Mouse (Mus musculus) embryonic facial prominence, embryonic 13.5 days (tissue): ENCODE data around the gene Erp29. TPM values are rescaled to one million over a fixed set of nuclear protein-coding genes. Genes with fewer than 3 reads are reported as not detected.

Experiments
- ATAC-seq: fragments of 200-750 bp; cut with Nextera tagmentation; 2 replicates; pipeline ENCODE4 v1.8.0; 2017; ENCODE audit warnings: low read depth; ENCODE audit not compliant: insufficient number of reproducible peaks, insufficient read depth, low FRiP score, low TSS enrichment
- H3K27ac ChIP-seq: fragments of 300-500 bp; sonication (generic); 2 replicates; pipeline ENCODE4 v1.5.1; 2015; ENCODE audit warnings: moderate library complexity, mild to moderate bottlenecking, inconsistent platforms
- H3K27me3 ChIP-seq: fragments of 300-500 bp; sonication (generic); 2 replicates; pipeline ENCODE4 v1.6.1; 2015; ENCODE audit warnings: mild to moderate bottlenecking, inconsistent platforms
- H3K36me3 ChIP-seq: fragments of 300-500 bp; sonication (generic); 2 replicates; pipeline ENCODE4 v1.6.1; 2015; ENCODE audit warnings: mild to moderate bottlenecking, inconsistent platforms
- H3K4me1 ChIP-seq: fragments of 300-500 bp; sonication (generic); 2 replicates; pipeline ENCODE4 v1.6.1; 2015; ENCODE audit warnings: inconsistent platforms
- H3K4me2 ChIP-seq: fragments of 300-500 bp; sonication (generic); 2 replicates; pipeline ENCODE4 v1.6.1; 2015; ENCODE audit warnings: moderate library complexity, mild to moderate bottlenecking, inconsistent platforms
- H3K4me3 ChIP-seq: fragments of 300-500 bp; sonication (generic); 2 replicates; pipeline ENCODE4 v1.5.1; 2015; ENCODE audit warnings: mild to moderate bottlenecking, inconsistent platforms
- H3K9ac ChIP-seq: fragments of 300-500 bp; sonication (generic); 2 replicates; pipeline ENCODE4 v1.6.1; 2015; ENCODE audit warnings: mild to moderate bottlenecking, inconsistent platforms
- H3K9me3 ChIP-seq: fragments of 300-500 bp; sonication (generic); 2 replicates; pipeline ENCODE4 v1.6.1; 2016; ENCODE audit warnings: inconsistent platforms
- WGBS: fragments of 180-500 bp; shearing (Covaris S2); methylation state at CpG from one replicate; pipeline ENCODE4 v1.1.7; 2015; ENCODE audit warnings: mixed read lengths; 5-methylcytosine and 5-hydroxymethylcytosine counted together
- polyA plus RNA-seq: library from polyadenylated mRNA; unstranded; fragments of >200 nt; fragmentation: Nextera tagmentation; extraction: Ambion mirVana; gene quantifications from 2 replicates; pipeline ENCODE4 v1.2.1, GENCODE M21; 2015

Gene Erp29
- polyA plus RNA-seq, 1 experiment from 2014 or later = 160 TPM

- no peaks in the 10 kb centered on the region for H3K9me3 ChIP-seq
- H3K27ac ChIP-seq = no peak overlapping the region
- no peak overlapping the region for H3K4me3 ChIP-seq
- no peaks in the 10 kb centered on the region; the same call in 1 of the 2 replicates for H3K4me1 ChIP-seq
- no peak for ATAC-seq
- 94% methylated on average over 5 of the region's 5 CpGs for WGBS
- H3K4me2 ChIP-seq = no peak overlapping the region
- no peak overlapping the region for H3K9ac ChIP-seq
- H3K36me3 ChIP-seq = peaks cover 85% of the 10 kb centered on the region
- no peaks in the 10 kb centered on the region for H3K27me3 ChIP-seq
Observed at GRCm38 (mm10) chr5:121444870-121445269, 7.4 kb downstream of the Erp29 start.

- no peak for ATAC-seq
- Histone ChIP-seq H3K27me3 (no peaks in the 10 kb centered on the region), H3K27ac (no peak overlapping the region), H3K9me3 (no peaks in the 10 kb centered on the region), H3K36me3 (peaks cover 87% of the 10 kb centered on the region), H3K4me1 (no peaks in the 10 kb centered on the region), H3K4me3 (no peak overlapping the region), H3K4me2 (no peak overlapping the region), H3K9ac (no peak overlapping the region)
- WGBS = 92% methylated on average over 3 of the region's 3 CpGs
Observed at GRCm38 (mm10) chr5:121443548-121443947, 8.8 kb downstream of the Erp29 start.

GRCm38 (mm10) chr5:121438756-121439155 is 13.6 kb downstream of the Erp29 start:
- Histone ChIP-seq H3K27ac (no peak overlapping the region), H3K9ac (no peak overlapping the region), H3K27me3 (no peaks in the 10 kb centered on the region), H3K4me1 (no peaks in the 10 kb centered on the region), H3K4me2 (no peak overlapping the region), H3K9me3 (no peaks in the 10 kb centered on the region), H3K4me3 (no peak overlapping the region), H3K36me3 (peaks cover 85% of the 10 kb centered on the region)
- 80% methylated on average over 11 of the region's 11 CpGs for WGBS
- ATAC-seq = no peak

GRCm38 (mm10) chr5:121438131-121438530 is 14.2 kb downstream of the Erp29 start:
- Histone ChIP-seq H3K36me3 (peaks cover 85% of the 10 kb centered on the region), H3K4me2 (no peak overlapping the region), H3K9ac (no peak overlapping the region), H3K27ac (no peak overlapping the region), H3K27me3 (no peaks in the 10 kb centered on the region), H3K9me3 (no peaks in the 10 kb centered on the region), H3K4me1 (no peaks in the 10 kb centered on the region), H3K4me3 (no peak overlapping the region)
- WGBS = 85% methylated on average over 5 of the region's 5 CpGs
- ATAC-seq = no peak

- Histone ChIP-seq H3K36me3 (peaks cover 98% of the 10 kb centered on the region), H3K4me3 (no peak overlapping the region), H3K9ac (no peak overlapping the region), H3K4me1 (no peaks in the 10 kb centered on the region), H3K4me2 (no peak overlapping the region), H3K9me3 (no peaks in the 10 kb centered on the region), H3K27me3 (no peaks in the 10 kb centered on the region), H3K27ac (no peak overlapping the region)
- ATAC-seq = no peak
- 84% methylated on average over 3 of the region's 3 CpGs for WGBS
Observed at GRCm38 (mm10) chr5:121428954-121429353, 23.4 kb downstream of the Erp29 start.

GRCm38 (mm10) chr5:121423297-121423696 is 29.0 kb downstream of the Erp29 start:
- no peak for ATAC-seq
- no peak overlapping the region for H3K9ac ChIP-seq
- no peaks in the 10 kb centered on the region for H3K9me3 ChIP-seq
- no peaks in the 10 kb centered on the region for H3K27me3 ChIP-seq
- 65% methylated on average over 10 of the region's 10 CpGs for WGBS
- no peak overlapping the region for H3K4me3 ChIP-seq
- no peaks in the 10 kb centered on the region for H3K4me1 ChIP-seq
- H3K36me3 ChIP-seq = peaks cover 96% of the 10 kb centered on the region
- H3K4me2 ChIP-seq = no peak overlapping the region
- H3K27ac ChIP-seq = no peak overlapping the region

GRCm38 (mm10) chr5:121422787-121423186 is 29.5 kb downstream of the Erp29 start:
- no peak overlapping the region for H3K4me2 ChIP-seq
- WGBS = 94% methylated on average over 6 of the region's 6 CpGs
- 0 out of 2 replicates have a peak overlapping the region, but pooled peaks have one; percentile 7 for H3K9ac ChIP-seq
- no peak for ATAC-seq
- no peak overlapping the region for H3K4me3 ChIP-seq
- no peaks in the 10 kb centered on the region for H3K4me1 ChIP-seq
- no peak overlapping the region for H3K27ac ChIP-seq
- peaks cover 96% of the 10 kb centered on the region for H3K36me3 ChIP-seq
- no peaks in the 10 kb centered on the region for H3K9me3 ChIP-seq
- H3K27me3 ChIP-seq = no peaks in the 10 kb centered on the region

GRCm38 (mm10) chr5:121420721-121421120 is 31.6 kb downstream of the Erp29 start:
- 92% methylated on average over 9 of the region's 9 CpGs for WGBS
- Histone ChIP-seq H3K4me1 (no peaks in the 10 kb centered on the region), H3K27me3 (no peaks in the 10 kb centered on the region), H3K9ac (no peak overlapping the region), H3K27ac (no peak overlapping the region), H3K36me3 (peaks cover 96% of the 10 kb centered on the region), H3K9me3 (no peaks in the 10 kb centered on the region), H3K4me2 (no peak overlapping the region), H3K4me3 (no peak overlapping the region)
- no peak for ATAC-seq

- Histone ChIP-seq H3K27ac (no peak overlapping the region), H3K4me2 (no peak overlapping the region), H3K27me3 (no peaks in the 10 kb centered on the region), H3K9me3 (no peaks in the 10 kb centered on the region), H3K4me3 (no peak overlapping the region), H3K36me3 (peaks cover 86% of the 10 kb centered on the region), H3K9ac (no peak overlapping the region), H3K4me1 (no peaks in the 10 kb centered on the region)
- no peak for ATAC-seq
- WGBS = 93% methylated on average over 4 of the region's 4 CpGs
Observed at GRCm38 (mm10) chr5:121410975-121411374, 41.3 kb downstream of the Erp29 start.

GRCm38 (mm10) chr5:121407856-121408255 is 44.5 kb downstream of the Erp29 start:
- no peaks in the 10 kb centered on the region for H3K27me3 ChIP-seq
- 89% methylated on average over 8 of the region's 8 CpGs for WGBS
- H3K27ac ChIP-seq = no peak overlapping the region
- no peak overlapping the region for H3K4me2 ChIP-seq
- no peaks in the 10 kb centered on the region for H3K4me1 ChIP-seq
- no peak overlapping the region for H3K4me3 ChIP-seq
- H3K9me3 ChIP-seq = no peaks in the 10 kb centered on the region
- no peak for ATAC-seq
- no peak overlapping the region for H3K9ac ChIP-seq
- peaks cover 61% of the 10 kb centered on the region for H3K36me3 ChIP-seq

- Histone ChIP-seq H3K4me1 (peaks cover 21% of the 10 kb centered on the region), H3K27me3 (no peaks in the 10 kb centered on the region), H3K9me3 (no peaks in the 10 kb centered on the region), H3K9ac (no peak overlapping the region), H3K27ac (no peak overlapping the region), H3K4me3 (no peak overlapping the region), H3K4me2 (no peak overlapping the region), H3K36me3 (peaks cover 16% of the 10 kb centered on the region)
- 91% methylated on average over 5 of the region's 5 CpGs for WGBS
- no peak for ATAC-seq
Observed at GRCm38 (mm10) chr5:121400849-121401248, 51.5 kb downstream of the Erp29 start.

- ATAC-seq = no peak
Observed at GRCm38 (mm10) chr5:121400064-121400463, 52.2 kb downstream of the Erp29 start.

GRCm38 (mm10) chr5:121399540-121399939 is 52.8 kb downstream of the Erp29 start:
- WGBS = 86% methylated on average over 5 of the region's 5 CpGs
- Histone ChIP-seq H3K27me3 (no peaks in the 10 kb centered on the region), H3K4me1 (peaks cover 21% of the 10 kb centered on the region), H3K9me3 (0 out of 2 replicates have a peak, but pooled peaks cover 1% of the 10 kb centered on the region), H3K9ac (peak overlapping the region; percentile 92), H3K27ac (no peak overlapping the region), H3K4me3 (peak overlapping the region; percentile 94), H3K36me3 (peaks cover 12% of the 10 kb centered on the region), H3K4me2 (peak overlapping the region; percentile 82)
- no peak for ATAC-seq

More at GRCm38 (mm10) chr5:121400064-121400463, 52.2 kb downstream of the Erp29 start:
- H3K27me3 ChIP-seq = no peaks in the 10 kb centered on the region
- WGBS = 51% methylated on average over 5 of the region's 5 CpGs
- no peak overlapping the region for H3K9ac ChIP-seq
- no peak overlapping the region for H3K4me3 ChIP-seq
- H3K27ac ChIP-seq = no peak overlapping the region
- no peaks in the 10 kb centered on the region for H3K9me3 ChIP-seq
- no peak overlapping the region for H3K4me2 ChIP-seq
- peaks cover 21% of the 10 kb centered on the region for H3K4me1 ChIP-seq
- H3K36me3 ChIP-seq = peaks cover 12% of the 10 kb centered on the region
